Mouse (Mus musculus): ENCODE measurements around the gene Stx6.

GRCm38 (mm10) chr1:155238126-155238525, 79.6 kb downstream of the Stx6 start:
- no peak for TF ChIP-seq UBTF (IDR thresholded peaks at IDR 0.05; ENCODE audit: low read depth, low read length)
- no peak for TF ChIP-seq POLR2A (IDR thresholded peaks at IDR 0.05; ENCODE audit: low read depth, low read length)
- no peak for TF ChIP-seq TCF12 (IDR thresholded peaks at IDR 0.05; ENCODE audit: low read depth, low read length)
- TF ChIP-seq MAX (IDR thresholded peaks at IDR 0.05; ENCODE audit: low read length), result no peak
- no peak for TF ChIP-seq CHD1 (IDR thresholded peaks at IDR 0.05; ENCODE audit: low read depth, low read length)
- no peak for TF ChIP-seq EP300 (IDR thresholded peaks at IDR 0.05; ENCODE audit: low read length)
- no peak for TF ChIP-seq MAZ (IDR thresholded peaks at IDR 0.05; ENCODE audit: low read depth, low read length)
